Comparison of ENCODE assay signal across 27 mouse cellular contexts in genomic region chr1:159998349-159998748, GRCm38 (mm10). TPM values are rescaled to one million over a fixed set of nuclear protein-coding genes. Genes with fewer than 3 reads are reported as not detected.
A peak's percentile ranks its signal among the peaks of the same experiment; 100 is the strongest.
DNase-seq lines count a peak whose midpoint lies in the region; ATAC-seq and TF ChIP-seq lines count a peak whose summit lies in the region.
"Had no signal": no experiment of that assay in that cellular context is flagged by ENCODE, and none has a peak within 500 bp of the region (broad histone marks: within the 10 kb centered on the region; RNA-seq: fewer than 3 reads in every experiment).

No protein-coding gene starts in this region.

- no peak overlapping the region for H3K4me2 ChIP-seq in intestine, postnatal 0 days (replicated peaks; ENCODE audit: low read depth)
- H3K4me2 ChIP-seq in intestine, embryonic 16.5 days (ENCODE audit: low read depth, low read length): no peak overlapping the region
- H3K4me2 ChIP-seq: embryonic facial prominence, embryonic 12.5 days; limb, embryonic 12.5 days; midbrain, embryonic 15.5 days; neural tube, embryonic 15.5 days had no signal

- H3K27me3 ChIP-seq in intestine, postnatal 0 days (replicated peaks; ENCODE audit: control insufficient read depth, insufficient read depth, low read length): no peaks in the 10 kb centered on the region
- H3K27me3 ChIP-seq in intestine, embryonic 16.5 days (replicated peaks; ENCODE audit: control insufficient read depth, insufficient read depth, low read length): no peaks in the 10 kb centered on the region
- H3K27me3 ChIP-seq: embryonic facial prominence, embryonic 12.5 days; limb, embryonic 12.5 days; midbrain, embryonic 15.5 days; neural tube, embryonic 15.5 days had no signal

- DNase-seq in spleen, postnatal 36 days (ENCODE audit: low spot score in 2 of 2): peak; percentile 45 to 51
- no peak for DNase-seq in spleen, postnatal 14 days (ENCODE audit: low spot score in 2 of 2)
- DNase-seq in urinary bladder, postnatal 25 days (ENCODE audit: low spot score): no peak
- no peak for DNase-seq in ovary, postnatal 36 days (ENCODE audit: low spot score)
- DNase-seq: adrenal gland, postnatal 25 days; cerebellum, adult 11-12 months; cerebellum, postnatal 14 days; gastrocnemius, postnatal 25 days; kidney, adult 9 months; kidney, postnatal 10 days; right cerebral cortex, adult 18-20 months; right cerebral cortex, postnatal 4 days; thymus, adult 18-20 months; thymus, postnatal 25 days had no signal

- 84% methylated on average over 1 of the region's 1 CpGs for WGBS in intestine, postnatal 0 days
- WGBS in intestine, embryonic 16.5 days: 73% methylated on average over 1 of the region's 1 CpGs

- no peak overlapping the region for H3K9ac ChIP-seq in intestine, postnatal 0 days (ENCODE audit: low read depth, low read length)
- H3K9ac ChIP-seq in intestine, embryonic 16.5 days (ENCODE audit: low read depth, low read length): no peak overlapping the region
- H3K9ac ChIP-seq: embryonic facial prominence, embryonic 12.5 days; limb, embryonic 12.5 days; midbrain, embryonic 15.5 days; neural tube, embryonic 15.5 days had no signal

- no peaks in the 10 kb centered on the region for H3K36me3 ChIP-seq in intestine, postnatal 0 days (ENCODE audit: control insufficient read depth, insufficient read depth)
- H3K36me3 ChIP-seq in intestine, embryonic 16.5 days (ENCODE audit: control insufficient read depth, insufficient read depth, low read length): no peaks in the 10 kb centered on the region
- H3K36me3 ChIP-seq: embryonic facial prominence, embryonic 12.5 days; limb, embryonic 12.5 days; midbrain, embryonic 10.5 days; midbrain, embryonic 15.5 days; neural tube, embryonic 15.5 days had no signal

- 0 out of 2 replicates have a peak, but pooled peaks have one; percentile 4 for TF ChIP-seq CTCF in intestine, postnatal 0 days (IDR thresholded peaks at IDR 0.05; ENCODE audit: low read depth)

- H3K9me3 ChIP-seq in intestine, postnatal 0 days (ENCODE audit: control insufficient read depth): no peaks in the 10 kb centered on the region
- no peaks in the 10 kb centered on the region for H3K9me3 ChIP-seq in intestine, embryonic 16.5 days (ENCODE audit: control insufficient read depth, low read length)
- H3K9me3 ChIP-seq: embryonic facial prominence, embryonic 12.5 days; limb, embryonic 12.5 days; midbrain, embryonic 10.5 days; midbrain, embryonic 15.5 days; neural tube, embryonic 15.5 days had no signal

- H3K4me1 ChIP-seq in intestine, postnatal 0 days (replicated peaks; ENCODE audit: control insufficient read depth, insufficient read depth, low read length): no peaks in the 10 kb centered on the region
- H3K4me1 ChIP-seq in intestine, embryonic 16.5 days (ENCODE audit: control insufficient read depth, insufficient read depth, low read length): no peaks in the 10 kb centered on the region
- H3K4me1 ChIP-seq: embryonic facial prominence, embryonic 12.5 days; limb, embryonic 12.5 days; midbrain, embryonic 10.5 days; midbrain, embryonic 15.5 days; neural tube, embryonic 15.5 days had no signal

- H3K4me3 ChIP-seq in intestine, postnatal 0 days (ENCODE audit: low read depth, low read length): no peak overlapping the region
- no peak overlapping the region for H3K4me3 ChIP-seq in intestine, embryonic 16.5 days (ENCODE audit: low read length)
- H3K4me3 ChIP-seq: embryonic facial prominence, embryonic 12.5 days; left cerebral cortex, adult 2 months; limb, embryonic 12.5 days; midbrain, embryonic 10.5 days; midbrain, embryonic 15.5 days; neural tube, embryonic 15.5 days had no signal

- ATAC-seq in intestine, postnatal 0 days: no peak
- no peak for ATAC-seq in intestine, embryonic 16.5 days
- peak; percentile 60 for ATAC-seq in granulocyte monocyte progenitor cell, adult 5-6 weeks (replicated peaks; ENCODE audit: poor library complexity, severe bottlenecking)
- ATAC-seq: forebrain, embryonic 14.5 days; hindbrain, embryonic 16.5 days; midbrain, embryonic 15.5 days had no signal

- no peak overlapping the region for H3K27ac ChIP-seq in intestine, postnatal 0 days (ENCODE audit: low read depth, low read length)
- no peak overlapping the region for H3K27ac ChIP-seq in intestine, embryonic 16.5 days (ENCODE audit: low read length)
- H3K27ac ChIP-seq: embryonic facial prominence, embryonic 12.5 days; left cerebral cortex, adult 2 months; limb, embryonic 12.5 days; macrophage; midbrain, embryonic 10.5 days; midbrain, embryonic 15.5 days; neural tube, embryonic 15.5 days; stomach, postnatal 0 days had no signal

RNA-seq across cellular contexts. Expression of gene 4930523C07Rik, which starts 45.8 kb away (rescaled TPM):
- polyA plus RNA-seq in intestine, postnatal 0 days (2015; fragmentation: Nextera tagmentation; extraction: Ambion mirVana): 9.6 and 13.4 TPM in 2 replicates
- 10.4 TPM in 2 replicates for polyA plus RNA-seq in intestine, embryonic 16.5 days (2015; fragmentation: Nextera tagmentation; extraction: Ambion mirVana)
- total RNA-seq in granulocyte monocyte progenitor cell, adult 5-6 weeks (2014; fragmentation: Nextera tagmentation): 22.9 and 28.4 TPM in 2 replicates
- total RNA-seq in granulocyte monocyte progenitor cell, adult 5-6 weeks (2017): 53.9 and 82.3 TPM in 2 replicates

Comparison
In these comparisons a context has a peak if more than half of its experiments do, and no peak if none do; other contexts are left out.
1. DNase-seq: peak in spleen, postnatal 36 days (2 of 2); none in spleen, postnatal 14 days (0 of 2), urinary bladder, postnatal 25 days (single experiment) and ovary, postnatal 36 days (single experiment).